Mouse (Mus musculus): Measurements from ENCODE around the gene Gdf1.

- TF ChIP-seq CHD2 (IDR thresholded peaks at IDR 0.05; ENCODE audit: low read depth, low read length) = no peak
- 0 out of 2 replicates have a peak, but pooled peaks have one; percentile 27 for TF ChIP-seq HCFC1 (IDR thresholded peaks at IDR 0.05; ENCODE audit: borderline replicate concordance, insufficient read depth, low read length)
Observed at GRCm38 (mm10) chr8:70374318-70374927, 44.8 kb downstream of the Gdf1 start.
